Mouse (Mus musculus) kidney, adult 8-10 months (tissue): Measurements from ENCODE around the gene Nt5c2.

Experiments
- DNase-seq, 2 experiments: peaks; one replicate each; pipeline ENCODE4 v3.0.0; 2022

Nt5c2 gene

DNA sequence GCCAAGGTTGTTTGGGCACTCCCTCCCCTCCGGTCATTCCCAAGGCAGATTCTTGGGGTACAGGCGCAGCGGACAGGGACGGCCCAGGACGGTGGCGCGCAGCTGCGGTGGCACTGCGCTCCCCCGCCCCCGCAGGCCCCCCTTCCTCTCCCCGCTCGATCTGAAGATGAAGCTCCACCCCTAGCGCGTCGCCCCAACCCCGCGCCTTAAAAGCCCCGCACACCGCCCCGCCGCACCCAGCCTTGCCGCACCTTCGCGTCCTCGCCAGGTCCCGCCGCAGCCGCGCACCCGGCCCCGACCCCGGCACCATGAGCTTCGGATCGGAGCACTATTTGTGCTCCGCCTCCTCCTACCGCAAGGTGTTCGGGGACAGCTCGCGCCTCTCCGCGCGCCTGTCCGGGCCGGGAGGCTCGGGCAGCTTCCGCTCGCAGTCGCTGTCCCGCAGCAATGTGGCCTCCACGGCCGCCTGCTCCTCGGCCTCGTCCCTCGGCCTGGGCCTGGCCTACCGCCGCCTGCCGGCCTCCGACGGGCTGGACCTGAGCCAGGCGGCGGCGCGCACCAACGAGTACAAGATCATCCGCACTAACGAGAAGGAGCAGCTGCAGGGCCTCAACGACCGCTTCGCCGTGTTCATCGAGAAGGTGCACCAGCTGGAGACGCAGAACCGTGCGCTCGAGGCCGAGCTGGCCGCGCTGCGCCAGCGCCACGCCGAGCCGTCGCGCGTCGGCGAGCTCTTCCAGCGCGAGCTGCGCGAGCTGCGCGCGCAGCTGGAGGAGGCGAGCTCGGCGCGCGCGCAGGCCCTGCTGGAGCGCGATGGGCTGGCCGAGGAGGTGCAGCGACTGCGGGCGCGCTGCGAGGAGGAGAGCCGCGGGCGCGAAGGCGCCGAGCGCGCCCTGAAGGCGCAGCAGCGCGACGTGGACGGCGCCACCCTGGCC is at the start of gene Nt5c2, which contains the start of gene Ina:
Gene Nt5c2 (minus strand): TSS at position 707 of the 935 bp plus-strand sequence.
Gene Ina (plus strand): TSS at position 252 of the 935 bp plus-strand sequence.
- peak in 1 of 2 experiments; percentile 8 for DNase-seq

DNA sequence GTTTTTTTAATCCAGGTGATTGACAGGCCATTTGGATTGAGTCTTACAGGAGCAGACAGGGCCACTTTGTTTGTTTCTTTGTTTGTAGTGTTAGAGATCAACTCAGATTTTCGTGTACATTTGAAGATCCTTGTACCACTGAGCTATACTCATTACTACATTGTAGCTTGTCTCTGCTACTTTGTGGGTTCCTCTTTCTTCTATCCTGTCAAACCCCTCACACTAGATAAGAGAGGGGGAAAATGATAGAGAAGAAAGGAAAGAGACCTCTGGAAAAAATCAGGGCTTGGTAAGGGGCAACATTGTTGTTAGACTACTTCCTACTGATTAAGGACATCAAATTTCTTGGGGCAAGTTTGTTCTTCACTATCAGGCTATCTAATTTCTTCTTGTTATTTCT is 42.7 kb upstream of the Nt5c2 start:
- DNase-seq = no peak

DNA sequence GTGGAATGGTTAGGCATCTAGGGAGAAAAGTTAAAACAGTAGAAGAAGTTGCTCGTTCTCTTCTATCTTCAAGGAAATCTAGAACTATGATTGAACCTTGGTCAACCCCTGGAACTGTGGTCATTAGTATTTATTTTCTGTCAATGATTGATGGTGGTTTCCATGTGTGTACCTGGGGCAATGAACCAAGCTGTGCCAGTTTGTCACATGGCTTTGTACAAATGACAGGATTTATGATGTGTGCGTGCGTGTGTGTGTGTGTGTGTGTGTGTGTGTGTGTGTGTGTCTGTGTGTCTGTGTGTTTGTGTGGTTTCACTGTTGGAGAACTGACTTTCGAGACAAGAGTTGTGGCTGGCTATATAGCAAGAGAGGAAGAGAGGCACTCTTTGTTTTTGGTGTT is 38.5 kb upstream of the Nt5c2 start:
- DNase-seq = peak; percentile 62 to 83

DNA sequence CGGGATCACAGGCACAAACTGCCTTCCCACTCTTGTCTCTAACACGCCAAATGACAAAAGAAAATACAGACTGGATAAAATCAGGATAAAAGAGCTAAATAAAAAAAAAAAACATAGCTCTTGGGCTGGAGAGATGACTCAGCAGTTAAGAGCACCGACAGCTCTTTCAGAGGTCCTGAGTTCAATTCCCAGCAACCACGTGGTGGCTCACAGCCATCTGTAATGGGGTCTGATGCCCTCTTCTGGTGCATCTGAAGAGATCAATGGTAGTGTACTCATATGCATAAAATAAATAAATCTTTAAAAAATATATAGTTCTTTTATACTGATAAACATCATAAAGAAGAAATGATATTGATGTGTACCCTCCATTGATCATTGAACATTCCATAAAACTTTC is 38.0 kb upstream of the Nt5c2 start:
- no peak for DNase-seq

DNA sequence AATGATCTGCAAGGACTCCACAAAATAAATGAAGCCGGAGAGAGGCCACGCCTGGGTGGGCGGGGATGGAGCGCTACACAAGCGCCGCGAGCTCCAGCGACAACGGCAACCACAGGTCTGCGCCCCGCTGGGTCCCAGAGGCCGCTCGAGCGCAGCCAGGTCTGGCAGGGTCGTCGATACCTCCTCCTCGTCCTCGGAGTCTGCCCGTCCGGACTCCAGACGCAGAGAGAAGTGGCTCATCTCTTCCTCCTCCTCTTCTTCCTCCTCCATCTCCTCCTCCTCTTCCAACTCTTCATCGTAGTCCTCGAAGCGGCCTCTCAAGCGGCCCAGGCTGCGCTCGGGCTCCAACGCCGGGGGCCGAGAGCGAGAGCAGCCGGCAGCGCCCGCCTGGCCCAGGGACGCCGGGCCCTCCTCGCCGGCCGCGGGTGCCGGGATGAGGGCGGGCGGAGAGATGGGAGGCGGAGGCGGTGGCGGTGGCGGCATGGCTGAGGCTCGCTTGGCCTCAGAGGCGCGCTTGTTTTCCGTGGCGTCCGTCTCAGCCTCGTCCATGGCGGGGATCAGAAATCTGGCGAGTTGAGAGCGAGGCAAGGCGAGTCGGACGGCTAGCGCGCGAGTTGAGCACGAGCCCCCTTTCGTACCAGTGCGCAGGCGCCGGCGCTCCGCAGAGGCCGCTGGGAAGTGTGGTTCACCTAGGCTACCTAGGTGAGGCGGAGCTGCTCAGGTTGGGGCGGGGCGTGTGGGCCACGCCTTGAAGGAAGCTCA is 35.5 kb upstream of the Nt5c2 start, which contains the start of gene Pcgf6:
Gene Pcgf6 (minus strand): TSS at position 636 of the 762 bp plus-strand sequence.
- DNase-seq = peak; percentile 86 to 87

DNA sequence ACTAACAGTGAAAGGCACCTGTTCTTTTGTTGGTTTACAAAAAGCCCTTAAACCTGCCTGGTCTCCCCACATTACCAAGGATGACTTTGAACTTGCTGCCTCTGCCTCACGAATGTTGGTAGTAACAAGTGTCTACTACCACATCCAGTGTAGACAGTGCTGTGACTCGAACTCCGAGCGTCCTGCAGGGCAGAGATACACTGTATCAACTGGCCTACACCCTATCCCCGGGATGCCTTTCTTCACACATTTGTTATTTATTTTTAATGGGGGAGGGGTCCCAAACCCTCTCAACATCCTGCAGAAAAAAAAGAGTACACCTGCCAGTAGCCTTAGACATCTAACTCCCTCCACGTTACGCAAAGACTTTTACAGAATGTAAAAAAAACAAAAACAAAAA is 34.9 kb upstream of the Nt5c2 start:
- no peak for DNase-seq

DNA sequence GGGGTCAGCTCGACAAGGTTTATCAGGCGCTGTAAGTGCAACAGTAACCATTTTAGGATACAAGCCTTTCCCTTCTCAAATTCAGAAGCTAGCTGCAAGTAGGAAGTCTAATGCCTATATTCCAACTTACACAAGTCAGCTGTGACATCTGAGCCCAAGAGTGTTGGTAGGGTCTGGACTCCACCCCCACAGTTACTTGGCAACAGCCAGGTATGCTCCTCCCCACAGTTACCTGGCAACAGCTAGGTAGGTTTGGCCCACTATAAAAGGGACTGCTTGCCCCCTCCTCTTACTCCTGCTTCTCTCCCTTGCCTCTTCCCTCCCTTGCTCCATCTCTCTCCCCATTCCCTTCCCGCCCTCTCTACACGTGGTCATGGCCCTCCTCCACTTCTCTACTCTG is 34.1 kb upstream of the Nt5c2 start:
- no peak for DNase-seq

DNA sequence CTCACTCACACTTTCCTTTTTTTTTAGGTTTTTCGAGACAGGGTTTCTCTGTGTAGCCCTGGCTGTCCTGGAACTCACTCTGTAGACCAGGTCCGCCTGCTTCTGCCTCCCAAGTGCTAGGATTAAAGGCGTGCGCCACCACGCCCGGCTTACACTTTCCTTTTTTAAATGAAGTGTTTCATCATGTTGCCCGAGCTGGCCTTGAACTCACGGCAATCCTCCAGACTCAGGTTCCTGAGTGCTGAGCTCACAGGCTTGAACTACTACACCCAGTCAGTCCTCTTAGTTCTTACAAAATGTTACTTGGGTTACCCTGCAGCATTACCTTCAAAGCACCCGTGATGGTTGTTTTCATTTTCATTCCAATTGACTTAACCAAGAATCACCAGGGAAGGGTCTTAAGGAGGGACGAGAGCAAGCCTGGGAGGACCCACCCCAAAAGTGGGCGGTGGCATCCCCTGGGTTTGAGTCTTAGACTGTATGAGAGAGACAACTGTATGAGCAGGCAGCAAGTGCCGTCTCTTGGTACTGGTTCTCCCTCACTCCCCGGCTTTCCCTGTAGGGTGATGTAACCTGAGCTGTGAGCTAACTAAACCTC is 32.4 kb upstream of the Nt5c2 start:
- DNase-seq = no peak

DNA sequence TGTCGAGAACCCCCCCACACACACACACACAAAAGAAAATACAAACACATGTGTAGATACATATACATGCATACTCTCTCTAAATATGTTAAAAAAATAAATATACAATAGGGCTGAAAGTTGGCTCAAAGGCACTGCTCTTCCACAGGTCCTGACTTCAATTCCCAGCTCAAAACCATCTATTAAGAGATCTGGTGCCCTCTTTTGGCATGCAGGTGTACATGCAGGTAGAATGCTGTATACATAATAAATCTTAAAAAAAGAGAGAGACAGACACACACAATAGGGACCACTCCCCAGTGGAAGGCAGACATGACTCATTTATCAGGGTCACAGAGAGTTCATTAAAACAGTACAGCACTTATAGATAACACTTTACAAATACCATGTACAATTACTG is 31.4 kb upstream of the Nt5c2 start:
- no peak for DNase-seq

DNA sequence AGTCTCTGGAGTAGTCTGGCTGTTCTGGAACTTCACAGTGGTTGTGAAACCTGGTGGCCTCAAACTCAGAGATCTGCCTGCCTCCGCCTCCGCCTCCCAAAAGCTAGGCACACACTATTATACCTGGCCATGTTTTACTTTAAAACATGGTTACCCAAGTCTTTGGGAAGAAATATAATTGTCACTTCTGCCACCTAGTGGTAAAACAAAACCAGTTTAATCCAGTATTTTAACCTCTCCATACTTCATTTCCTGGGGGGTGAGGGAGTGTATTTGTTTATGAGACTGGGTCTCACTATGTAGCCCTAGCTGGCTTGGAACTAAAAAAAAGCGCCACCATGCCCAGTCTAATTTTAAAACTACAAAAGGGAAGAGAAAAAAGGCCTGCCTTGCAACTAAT is 28.7 kb upstream of the Nt5c2 start:
- no peak for DNase-seq

DNA sequence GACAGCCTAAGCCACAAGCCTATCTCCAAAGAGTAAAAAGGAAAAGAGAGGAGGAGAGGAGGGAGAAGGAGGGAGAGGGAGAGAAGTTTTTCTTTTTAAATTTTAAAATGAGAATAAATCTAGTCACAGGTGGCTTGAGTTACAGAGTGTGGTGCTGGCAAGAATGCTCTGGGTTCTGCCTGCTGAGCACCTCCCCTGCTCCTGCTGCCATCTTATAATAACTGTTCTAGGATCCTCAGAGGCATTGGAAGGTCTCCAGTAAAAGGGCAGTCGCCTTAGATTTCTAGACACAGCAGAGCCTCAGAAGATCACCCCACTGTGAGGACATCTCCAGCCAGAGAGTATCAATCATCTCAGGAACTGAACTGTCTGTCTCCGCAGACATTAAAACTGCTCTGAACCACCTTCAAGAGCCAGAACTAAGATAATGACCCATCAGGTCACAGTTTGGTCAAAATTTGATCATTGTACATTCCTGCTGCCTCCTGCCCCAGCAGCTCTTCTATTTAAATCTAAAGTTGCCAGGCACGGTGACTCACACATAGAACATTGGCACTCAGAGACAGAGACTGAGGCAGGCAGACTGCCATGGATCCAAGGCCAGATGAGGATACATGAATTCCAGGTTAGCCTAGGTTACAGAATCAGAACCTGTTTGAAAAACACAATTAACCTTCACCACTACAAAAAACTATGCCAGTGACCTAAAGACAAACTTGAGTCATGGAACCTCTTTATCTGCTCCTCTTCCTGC is 25.9 kb upstream of the Nt5c2 start:
- DNase-seq = no peak

DNA sequence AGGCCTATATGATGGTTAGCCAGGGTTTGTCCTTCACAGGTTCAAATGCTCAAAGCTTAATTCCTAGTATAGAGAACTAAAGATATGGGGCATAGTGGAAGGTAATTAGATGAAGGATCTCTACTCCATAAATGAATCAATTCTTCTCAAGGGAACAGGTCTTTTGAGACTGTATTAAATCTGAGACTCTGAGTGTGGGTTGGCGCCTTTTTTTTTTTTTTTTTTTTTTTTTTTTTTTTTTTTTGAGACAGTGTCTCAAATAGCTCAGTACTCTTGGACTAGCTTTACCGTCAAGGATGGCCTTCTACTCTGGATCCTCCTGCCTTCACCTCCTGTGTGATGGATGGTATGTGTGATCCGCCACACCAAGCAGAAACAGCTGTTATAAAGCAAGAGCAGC is 21.6 kb upstream of the Nt5c2 start:
- DNase-seq = no peak

DNA sequence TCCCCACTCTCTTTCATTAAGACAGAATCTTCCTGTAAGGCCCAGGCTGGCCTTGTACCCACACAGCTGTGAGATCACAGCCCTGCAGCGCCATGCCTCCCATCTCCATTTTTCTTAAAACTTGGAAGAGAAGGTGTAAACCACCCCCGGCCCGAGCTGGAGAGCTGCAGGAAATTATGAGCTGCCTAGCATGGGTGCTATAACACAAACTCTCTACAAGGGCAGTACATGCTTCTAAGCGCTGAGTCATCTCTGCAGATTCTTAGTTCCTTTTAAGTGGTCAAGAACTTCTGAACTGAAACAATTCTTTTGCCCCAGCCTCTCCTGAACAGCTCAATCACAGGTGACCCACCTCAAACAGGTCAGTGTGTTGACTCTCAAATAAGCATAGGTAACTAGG is 20.0 kb upstream of the Nt5c2 start:
- DNase-seq = no peak

DNA sequence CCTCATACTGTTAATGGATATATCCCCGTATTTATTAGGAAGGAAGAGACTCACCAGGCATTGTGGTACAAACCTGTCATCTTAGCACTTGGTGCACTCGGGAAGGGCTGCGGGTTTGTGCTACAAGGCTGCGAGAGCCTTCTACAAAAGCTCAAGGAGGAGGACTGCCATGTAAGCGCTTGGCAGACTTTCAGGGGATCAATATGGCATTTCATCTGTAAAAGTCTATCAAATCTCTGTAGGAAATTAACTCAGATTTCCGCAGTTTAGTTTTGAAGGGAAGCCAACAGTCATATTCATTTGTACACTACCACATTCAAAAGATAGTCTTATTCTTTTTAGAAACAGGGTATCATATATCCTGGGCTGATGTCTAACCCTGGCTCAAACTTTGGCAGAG is 16.8 kb upstream of the Nt5c2 start:
- no peak for DNase-seq

DNA sequence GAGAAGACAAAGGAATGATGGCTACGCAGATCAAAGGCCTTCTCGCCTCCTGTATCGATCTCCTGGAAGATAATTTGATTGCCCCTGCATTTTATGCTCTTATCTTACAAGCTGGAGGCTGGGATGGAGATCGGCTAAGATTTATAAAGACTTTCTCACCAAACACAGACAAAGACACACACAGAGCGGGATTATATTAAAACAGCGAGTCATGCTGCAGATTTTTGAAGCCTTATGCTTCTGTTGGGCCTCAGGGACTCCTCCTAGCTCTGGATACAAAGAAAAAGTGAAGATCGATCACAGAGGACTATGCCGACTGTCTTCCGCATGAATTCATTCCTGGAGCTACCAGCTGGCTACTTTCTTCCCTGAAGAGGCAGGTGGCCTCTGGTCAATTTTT is 14.8 kb upstream of the Nt5c2 start:
- no peak for DNase-seq

DNA sequence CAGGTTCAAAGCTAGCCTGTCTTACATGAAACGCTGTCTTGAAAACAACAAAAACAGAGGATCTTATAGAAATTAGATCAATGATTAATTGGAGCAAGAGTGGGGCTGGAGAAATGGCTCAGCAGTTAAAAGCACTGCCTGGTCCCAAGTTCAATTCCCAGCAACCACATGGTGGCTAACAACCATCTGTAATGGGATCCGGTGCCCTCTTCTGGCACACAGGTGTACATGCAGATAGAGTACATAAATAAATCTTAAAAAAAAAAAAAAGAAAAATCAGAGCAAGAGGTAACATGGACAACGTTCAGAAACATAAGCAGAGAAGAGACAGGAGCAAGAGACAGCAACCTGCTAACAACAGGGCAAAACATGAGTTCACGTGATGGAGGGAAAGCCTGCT is 11.6 kb upstream of the Nt5c2 start:
- no peak for DNase-seq

DNA sequence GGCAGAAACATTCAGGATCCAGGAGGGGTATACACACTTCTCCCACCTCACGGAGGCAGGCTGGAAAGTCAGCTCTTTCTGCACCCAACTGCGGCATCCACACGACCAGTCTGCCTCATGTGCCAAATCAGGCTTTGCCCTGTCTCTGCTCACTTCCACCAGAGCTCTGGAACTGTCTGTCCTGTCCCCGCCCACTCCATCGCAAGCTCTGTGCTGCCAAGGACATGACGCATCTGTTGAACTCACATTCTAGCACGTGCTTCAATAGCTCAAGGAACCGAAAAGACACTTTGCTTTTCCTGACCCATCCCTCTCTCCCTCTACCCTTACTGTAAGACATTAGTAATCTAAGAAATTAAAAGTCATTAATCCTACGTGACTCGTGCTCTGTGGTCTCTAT is 10.0 kb upstream of the Nt5c2 start:
- no peak for DNase-seq

DNA sequence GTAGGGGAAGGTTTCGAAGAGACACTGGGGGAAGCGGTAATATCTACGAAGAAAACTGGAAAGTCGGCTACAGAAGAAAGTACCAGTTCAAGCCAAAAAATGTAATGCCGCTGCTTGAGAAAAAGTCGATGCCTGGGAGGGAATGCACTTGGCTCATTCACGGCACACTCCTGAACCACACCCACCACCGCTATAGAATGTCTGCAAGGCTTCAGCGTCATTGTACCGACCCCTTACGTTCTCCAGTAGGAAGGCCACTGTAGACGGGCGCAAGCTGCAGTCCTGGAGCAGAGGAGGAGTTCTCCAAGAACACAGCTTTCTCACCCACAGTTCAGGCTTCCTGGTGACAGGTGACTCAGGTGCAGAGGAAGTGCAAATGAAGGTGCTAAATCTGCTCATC is 8.6 kb upstream of the Nt5c2 start:
- no peak for DNase-seq

DNA sequence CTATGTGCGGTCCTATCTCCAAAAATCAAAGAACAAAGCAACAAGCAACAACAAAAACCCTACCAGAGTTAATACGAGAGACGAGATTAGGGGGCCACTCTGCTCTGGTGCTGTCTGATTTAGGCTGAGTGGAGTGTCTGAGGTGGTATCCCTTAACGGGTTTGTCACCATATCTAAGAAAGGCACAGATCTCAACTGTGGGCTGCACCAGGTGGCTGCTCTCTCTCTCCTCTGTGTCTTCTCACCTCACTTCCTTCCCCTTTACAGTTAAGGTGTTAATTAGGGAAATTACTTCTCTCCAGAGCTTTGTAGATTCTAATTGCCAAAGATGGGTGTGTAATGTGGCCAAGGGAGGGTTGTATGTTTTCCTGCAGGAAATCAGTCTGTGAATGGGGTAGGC is 7.8 kb upstream of the Nt5c2 start:
- no peak for DNase-seq

DNA sequence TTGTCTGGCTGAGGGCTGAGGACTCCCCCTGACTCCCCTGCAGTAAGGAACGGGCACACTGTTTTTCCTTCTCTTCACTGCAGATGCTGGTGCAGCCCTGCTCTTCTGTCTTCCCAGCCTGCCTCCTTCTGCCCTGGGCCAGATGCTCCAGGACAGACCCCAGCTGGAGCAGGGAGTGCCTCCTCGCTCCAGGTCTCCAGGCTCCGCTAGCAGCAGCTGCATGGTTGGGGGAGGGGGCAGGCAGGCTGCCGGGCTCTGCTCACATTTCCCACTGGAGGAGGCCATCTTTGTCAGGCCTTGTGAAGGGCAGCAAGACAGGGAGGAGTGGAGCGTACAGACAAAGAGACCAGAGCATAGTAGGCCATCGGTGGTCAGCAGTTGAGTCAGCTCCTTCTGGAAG is 4.4 kb upstream of the Nt5c2 start:
- no peak for DNase-seq

DNA sequence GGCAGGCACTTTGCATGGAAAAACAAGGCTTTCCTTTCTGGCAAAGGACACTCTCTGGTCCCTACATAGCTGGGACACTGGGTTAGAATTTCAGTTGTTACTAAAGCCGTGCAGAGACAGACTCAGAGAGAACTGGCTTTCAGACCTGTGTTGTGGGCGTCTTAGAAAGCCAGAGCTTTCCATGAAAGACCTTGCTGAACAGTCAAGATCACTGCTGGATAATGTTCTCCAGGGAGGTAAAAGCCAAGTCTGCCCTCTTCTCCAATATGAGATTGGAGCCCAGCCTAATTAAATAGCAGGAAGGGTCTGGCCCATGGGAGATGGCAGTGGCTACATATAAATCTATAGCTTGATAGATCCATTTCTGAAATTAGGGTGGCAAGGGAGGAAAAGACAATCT is 3.4 kb upstream of the Nt5c2 start:
- DNase-seq = no peak

DNA sequence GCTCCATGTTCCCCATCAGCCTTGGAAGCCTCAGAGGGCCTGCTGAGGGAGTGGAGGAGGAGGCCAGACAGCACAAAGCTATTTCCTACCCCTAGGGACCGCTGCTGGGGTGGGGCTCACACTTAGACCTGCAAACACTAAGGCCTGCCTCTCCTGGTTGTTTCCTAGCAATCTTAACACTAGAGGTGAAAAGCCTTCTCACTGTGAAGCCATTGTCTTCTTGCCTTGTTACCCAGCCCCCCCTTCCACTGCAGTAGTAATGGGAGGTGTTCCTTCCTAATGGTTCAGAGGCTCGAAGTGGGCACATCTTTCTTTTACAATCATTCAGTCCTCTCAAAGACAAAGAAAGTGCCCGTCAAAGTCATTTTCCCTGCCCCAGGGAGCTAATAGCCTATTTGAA is 2.9 kb upstream of the Nt5c2 start:
- no peak for DNase-seq

DNA sequence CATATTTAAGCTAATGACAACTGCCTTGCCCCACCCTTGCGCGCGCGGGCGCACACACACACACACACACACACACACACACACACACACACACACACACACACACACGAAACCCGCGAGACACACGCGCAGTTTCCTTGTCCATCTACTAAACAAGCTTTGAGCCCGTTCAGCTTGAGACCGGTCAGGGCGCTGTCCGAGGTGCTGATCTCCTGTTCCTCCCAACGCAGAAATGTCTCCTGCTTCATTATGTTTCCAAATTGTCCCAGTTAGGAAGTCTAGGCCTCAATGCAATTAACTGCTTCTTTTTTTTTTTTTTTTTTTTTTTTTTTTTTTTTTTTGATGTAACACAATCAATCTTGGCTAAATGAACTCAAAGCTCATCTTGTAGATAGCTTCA is 1.5 kb upstream of the Nt5c2 start:
- peak; percentile 38 to 81 for DNase-seq
